Mouse (Mus musculus) layer of hippocampus, postnatal 14 days (tissue): ENCODE measurements around the gene Fam187a. TPM values are rescaled to one million over a fixed set of nuclear protein-coding genes. Genes with fewer than 3 reads are reported as not detected.

Experiments used
- DNase-seq, 2 experiments: peaks; one replicate each; pipeline ENCODE4 v3.0.0; 2021 to 2022; ENCODE audit warnings: low spot score in 2 of 2, mixed read lengths in 1 of 2
- long read RNA-seq, 2 experiments: library from polyadenylated mRNA; stranded (forward); transcript quantifications; one replicate each; pipeline ENCODE4 v2.0.0; 2021
- total RNA-seq, 2 experiments: library from RNA; stranded (reverse); gene quantifications; 2 replicates each; pipeline ENCODE4 v1.2.3; 2021

Fam187a gene
- total RNA-seq: under 1 TPM; 0.21 to 0.41 TPM
- long read RNA-seq, experiment 1: 0 reads
- long read RNA-seq, experiment 2: 0 reads

GRCm38 (mm10) chr11:102884616-102885219 is at the start of gene Fam187a:
Fam187a (plus strand) TSS chr11:102885169.
- DNase-seq: no peak

- no peak for DNase-seq
Measured at GRCm38 (mm10) chr11:102835549-102835948, 49.4 kb upstream of the Fam187a start, which contains the start of gene Higd1b. Higd1b (plus strand) TSS chr11:102835849.

GRCm38 (mm10) chr11:102836146-102836545 is 48.8 kb upstream of the Fam187a start:
- DNase-seq: no peak

- no peak for DNase-seq
Measured at GRCm38 (mm10) chr11:102837385-102837784, 47.6 kb upstream of the Fam187a start.

- no peak for DNase-seq
Measured at GRCm38 (mm10) chr11:102838126-102838525, 46.8 kb upstream of the Fam187a start.

- no peak for DNase-seq
Measured at GRCm38 (mm10) chr11:102838616-102839150, 46.3 kb upstream of the Fam187a start.

GRCm38 (mm10) chr11:102845926-102846325 is 39.0 kb upstream of the Fam187a start:
- no peak for DNase-seq

- DNase-seq: peak in 1 of 2 experiments; percentile 34
Measured at GRCm38 (mm10) chr11:102851883-102852282, 33.1 kb upstream of the Fam187a start.

GRCm38 (mm10) chr11:102853760-102854159 is 31.2 kb upstream of the Fam187a start:
- DNase-seq: no peak

- DNase-seq: no peak
Measured at GRCm38 (mm10) chr11:102855941-102856340, 29.0 kb upstream of the Fam187a start.

GRCm38 (mm10) chr11:102858951-102859350 is 26.0 kb upstream of the Fam187a start:
- peak; percentile 14 to 28 for DNase-seq

GRCm38 (mm10) chr11:102859933-102860332 is 25.0 kb upstream of the Fam187a start:
- no peak for DNase-seq

GRCm38 (mm10) chr11:102864272-102864671 is 20.7 kb upstream of the Fam187a start:
- DNase-seq: peak; percentile 32 to 73

- peak; percentile 50 to 73 for DNase-seq
Measured at GRCm38 (mm10) chr11:102874801-102875334, 10.1 kb upstream of the Fam187a start.

GRCm38 (mm10) chr11:102879558-102879957 is 5.4 kb upstream of the Fam187a start:
- no peak for DNase-seq

- peak; percentile 95 to 97 for DNase-seq
Measured at GRCm38 (mm10) chr11:102880585-102881313, 4.2 kb upstream of the Fam187a start, which contains the start of the genes Eftud2 and Ccdc103. Eftud2 (minus strand) TSS chr11:102880985. Ccdc103 (plus strand) TSS chr11:102881204.

GRCm38 (mm10) chr11:102881314-102882198 is 3.4 kb upstream of the Fam187a start:
- no peak for DNase-seq

GRCm38 (mm10) chr11:102887433-102887832 is 2.5 kb downstream of the Fam187a start:
- no peak for DNase-seq

GRCm38 (mm10) chr11:102888135-102888534 is 3.2 kb downstream of the Fam187a start:
- DNase-seq: peak; percentile 42 to 64

GRCm38 (mm10) chr11:102890096-102890495 is 5.1 kb downstream of the Fam187a start:
- DNase-seq: no peak
